Mouse (Mus musculus): ENCODE data around the gene Drd3. TPM values are rescaled to one million over a fixed set of nuclear protein-coding genes. Genes with fewer than 3 reads are reported as not detected.

The Drd3 gene
- polyA plus RNA-seq (2012; ENCODE audit: insufficient read depth, insufficient read length, missing spikeins): not detected in 2 replicates

GRCm38 (mm10) chr16:43753751-43754150 is at the start of gene Drd3:
TSS of gene Drd3 (plus strand) at chr16:43754026.
- TF ChIP-seq POLR2A (IDR thresholded peaks at IDR 0.05; ENCODE audit: borderline replicate concordance, low read depth, low read length): no peak
- no peak for TF ChIP-seq CTCF (IDR thresholded peaks at IDR 0.05; ENCODE audit: low read depth, low read length)
- H3K27ac ChIP-seq (ENCODE audit: insufficient read depth, low read depth, low read length): no peak within 1 kb of the TSS
- H3K4me1 ChIP-seq (ENCODE audit: control insufficient read depth, insufficient read depth, low read length): no peaks in the 10 kb centered on the region
- H3K4me3 ChIP-seq (ENCODE audit: insufficient read depth, low read length): no peak within 1 kb of the TSS

GRCm38 (mm10) chr16:43708335-43709061 is 45.3 kb upstream of the Drd3 start:
- TF ChIP-seq CTCF (IDR thresholded peaks at IDR 0.05; ENCODE audit: low read depth, low read length) (no peak), POLR2A (IDR thresholded peaks at IDR 0.05; ENCODE audit: borderline replicate concordance, low read depth, low read length) (no peak)
- Histone ChIP-seq H3K27ac (ENCODE audit: insufficient read depth, low read depth, low read length) (no peak overlapping the region), H3K4me3 (ENCODE audit: insufficient read depth, low read length) (no peak overlapping the region)

GRCm38 (mm10) chr16:43709062-43709413 is 44.8 kb upstream of the Drd3 start:
- Histone ChIP-seq H3K4me3 (ENCODE audit: insufficient read depth, low read length) (no peak overlapping the region), H3K4me1 (ENCODE audit: control insufficient read depth, insufficient read depth, low read length) (no peaks in the 10 kb centered on the region), H3K27ac (ENCODE audit: insufficient read depth, low read depth, low read length) (no peak overlapping the region)
- TF ChIP-seq POLR2A (IDR thresholded peaks at IDR 0.05; ENCODE audit: borderline replicate concordance, low read depth, low read length) (no peak), CTCF (IDR thresholded peaks at IDR 0.05; ENCODE audit: low read depth, low read length) (no peak)

More at GRCm38 (mm10) chr16:43708335-43709061, 45.3 kb upstream of the Drd3 start:
- no peaks in the 10 kb centered on the region for H3K4me1 ChIP-seq (ENCODE audit: control insufficient read depth, insufficient read depth, low read length)

- no peak overlapping the region for H3K27ac ChIP-seq (ENCODE audit: insufficient read depth, low read depth, low read length)
- TF ChIP-seq POLR2A (IDR thresholded peaks at IDR 0.05; ENCODE audit: borderline replicate concordance, low read depth, low read length): no peak
- H3K4me1 ChIP-seq (ENCODE audit: control insufficient read depth, insufficient read depth, low read length): no peaks in the 10 kb centered on the region
- peak overlapping the region; percentile 2; the same call in 1 of the 2 replicates for H3K4me3 ChIP-seq (ENCODE audit: insufficient read depth, low read length)
Measured at GRCm38 (mm10) chr16:43709432-43710133, 44.2 kb upstream of the Drd3 start.

- Histone ChIP-seq H3K4me1 (ENCODE audit: control insufficient read depth, insufficient read depth, low read length) (no peaks in the 10 kb centered on the region), H3K27ac (ENCODE audit: insufficient read depth, low read depth, low read length) (no peak overlapping the region), H3K4me3 (ENCODE audit: insufficient read depth, low read length) (peak overlapping the region; percentile 2; the same call in 1 of the 2 replicates)
- TF ChIP-seq POLR2A (IDR thresholded peaks at IDR 0.05; ENCODE audit: borderline replicate concordance, low read depth, low read length) (no peak), CTCF (IDR thresholded peaks at IDR 0.05; ENCODE audit: low read depth, low read length) (no peak)
Measured at GRCm38 (mm10) chr16:43710134-43710475, 43.7 kb upstream of the Drd3 start.

- Histone ChIP-seq H3K27ac (ENCODE audit: insufficient read depth, low read depth, low read length) (no peak overlapping the region), H3K4me1 (ENCODE audit: control insufficient read depth, insufficient read depth, low read length) (no peaks in the 10 kb centered on the region), H3K4me3 (ENCODE audit: insufficient read depth, low read length) (no peak overlapping the region)
- TF ChIP-seq CTCF (IDR thresholded peaks at IDR 0.05; ENCODE audit: low read depth, low read length) (no peak), POLR2A (IDR thresholded peaks at IDR 0.05; ENCODE audit: borderline replicate concordance, low read depth, low read length) (no peak)
Measured at GRCm38 (mm10) chr16:43710651-43711050, 43.2 kb upstream of the Drd3 start.

GRCm38 (mm10) chr16:43711361-43711760 is 42.5 kb upstream of the Drd3 start:
- H3K4me3 ChIP-seq (ENCODE audit: insufficient read depth, low read length): no peak overlapping the region
- H3K27ac ChIP-seq (ENCODE audit: insufficient read depth, low read depth, low read length): no peak overlapping the region
- H3K4me1 ChIP-seq (ENCODE audit: control insufficient read depth, insufficient read depth, low read length): no peaks in the 10 kb centered on the region
- no peak for TF ChIP-seq CTCF (IDR thresholded peaks at IDR 0.05; ENCODE audit: low read depth, low read length)
- TF ChIP-seq POLR2A (IDR thresholded peaks at IDR 0.05; ENCODE audit: borderline replicate concordance, low read depth, low read length): no peak

- TF ChIP-seq CTCF (IDR thresholded peaks at IDR 0.05; ENCODE audit: low read depth, low read length) (0 out of 2 replicates have a peak, but pooled peaks have one; percentile 11), POLR2A (IDR thresholded peaks at IDR 0.05; ENCODE audit: borderline replicate concordance, low read depth, low read length) (no peak)
- Histone ChIP-seq H3K27ac (ENCODE audit: insufficient read depth, low read depth, low read length) (no peak overlapping the region), H3K4me3 (ENCODE audit: insufficient read depth, low read length) (no peak overlapping the region), H3K4me1 (ENCODE audit: control insufficient read depth, insufficient read depth, low read length) (no peaks in the 10 kb centered on the region)
Measured at GRCm38 (mm10) chr16:43724444-43724843, 29.4 kb upstream of the Drd3 start.

- TF ChIP-seq POLR2A (IDR thresholded peaks at IDR 0.05; ENCODE audit: borderline replicate concordance, low read depth, low read length) (no peak), CTCF (IDR thresholded peaks at IDR 0.05; ENCODE audit: low read depth, low read length) (no peak)
- Histone ChIP-seq H3K4me1 (ENCODE audit: control insufficient read depth, insufficient read depth, low read length) (no peaks in the 10 kb centered on the region), H3K4me3 (ENCODE audit: insufficient read depth, low read length) (no peak overlapping the region), H3K27ac (ENCODE audit: insufficient read depth, low read depth, low read length) (no peak overlapping the region)
Measured at GRCm38 (mm10) chr16:43729506-43730221, 24.2 kb upstream of the Drd3 start.

GRCm38 (mm10) chr16:43730281-43730680 is 23.5 kb upstream of the Drd3 start:
- Histone ChIP-seq H3K4me3 (ENCODE audit: insufficient read depth, low read length) (no peak overlapping the region), H3K27ac (ENCODE audit: insufficient read depth, low read depth, low read length) (no peak overlapping the region), H3K4me1 (ENCODE audit: control insufficient read depth, insufficient read depth, low read length) (no peaks in the 10 kb centered on the region)
- no peak for TF ChIP-seq POLR2A (IDR thresholded peaks at IDR 0.05; ENCODE audit: borderline replicate concordance, low read depth, low read length)
- TF ChIP-seq CTCF (IDR thresholded peaks at IDR 0.05; ENCODE audit: low read depth, low read length): no peak

Data from bone marrow macrophage, adult 2 months (primary cell).